Mouse (Mus musculus): ENCODE data around the gene Nrxn2. TPM values are rescaled to one million over a fixed set of nuclear protein-coding genes. Genes with fewer than 3 reads are reported as not detected.

The Nrxn2 gene
- total RNA-seq, 2 experiments from 2014 or later, result 4.3 to 4.8 TPM

Small RNA genes lying within 50 kb of the gene (microRNA-seq; reads per million reads assigned to microRNA genes)
- gene Gm26460, result 0 reads per million in 2 experiments

Other genes starting within 250 kb of the Nrxn2 start
- not detected for gene Majin, start 234.3 kb upstream of the Nrxn2 start, total RNA-seq (2021)
- not detected for gene Gpha2, start 192.4 kb upstream of the Nrxn2 start, total RNA-seq (2021)
- gene Ppp2r5b, start 182.9 kb upstream of the Nrxn2 start, total RNA-seq (2021), result 10 to 100 TPM; 32.2 to 32.5 TPM
- 10 to 100 TPM; 21.5 to 22.1 TPM for gene Atg2a, start 177.1 kb upstream of the Nrxn2 start, total RNA-seq (2021)
- 100 to 1,000 TPM; 101 to 107 TPM for gene Ehd1, start 142.0 kb upstream of the Nrxn2 start, total RNA-seq (2021)
- 10 to 100 TPM; 13.8 TPM for gene Cdc42bpg, start 112.3 kb upstream of the Nrxn2 start, total RNA-seq (2021)
- 10 to 100 TPM; 13.3 to 14.0 TPM for gene Men1, start 83.8 kb upstream of the Nrxn2 start, total RNA-seq (2021)
- 10 to 100 TPM; 30.7 to 43.0 TPM for gene Map4k2, start 77.6 kb upstream of the Nrxn2 start, total RNA-seq (2021)
- 10 to 100 TPM; 66.5 to 94.7 TPM for gene Sf1, start 55.0 kb upstream of the Nrxn2 start, total RNA-seq (2021)
- 1,000 to 10,000 TPM; 1,224 to 1,269 TPM for gene Pygm, start 34.3 kb upstream of the Nrxn2 start, total RNA-seq (2021)
- 10 to 100 TPM; 37.7 to 53.4 TPM for gene Rasgrp2, start 19.4 kb upstream of the Nrxn2 start, total RNA-seq (2021)
- gene Slc22a12, start 124.3 kb downstream of the Nrxn2 start, total RNA-seq (2021), result under 1 TPM in 1 of 2 experiments, not detected in 1; 0.22 TPM